Mouse (Mus musculus): Measurements from ENCODE around the gene D5Ertd579e.
A peak's percentile ranks its signal among the peaks of the same experiment; 100 is the strongest.

DNA sequence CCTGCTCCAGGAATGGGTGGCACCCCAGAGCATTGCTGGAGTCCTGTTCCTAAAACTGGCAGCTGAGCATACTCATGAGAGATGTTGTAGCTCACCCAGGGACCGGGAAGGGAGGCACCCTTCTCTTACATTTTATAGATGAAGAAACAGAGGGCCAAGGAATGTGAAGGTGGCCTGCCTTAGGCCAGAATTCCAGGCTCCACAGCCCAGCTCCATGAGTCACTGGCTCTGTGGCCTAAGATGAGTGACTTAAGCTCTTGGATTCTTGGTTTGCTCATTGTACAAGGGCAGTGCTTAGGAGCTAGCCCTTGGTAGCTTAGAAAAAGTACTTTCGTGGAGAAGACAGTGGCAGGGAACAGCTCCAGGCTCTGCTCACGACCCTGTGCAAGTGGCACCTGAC is 19.0 kb upstream of the D5Ertd579e start:
- TF ChIP-seq CEBPB (IDR thresholded peaks at IDR 0.05; ENCODE audit: low read depth) (peak; percentile 38), CTCF (IDR thresholded peaks at IDR 0.05; ENCODE audit: control insufficient read depth, insufficient read depth, insufficient read length) (no peak), MYOD1 (IDR thresholded peaks at IDR 0.05; ENCODE audit: control insufficient read depth, insufficient read length, low read depth) (no peak), MYOG (IDR thresholded peaks at IDR 0.05; ENCODE audit: control insufficient read depth, extremely low read depth, insufficient read length) (no peak), USF1 (IDR thresholded peaks at IDR 0.05; ENCODE audit: low read depth) (no peak), MAX (IDR thresholded peaks at IDR 0.05) (no peak)

All from C2C12 (cell line).